Mouse (Mus musculus): ENCODE results near the gene Gpd2. TPM values are rescaled to one million over a fixed set of nuclear protein-coding genes. Genes with fewer than 3 reads are reported as not detected.

The Gpd2 gene
- total and polyA plus RNA-seq, 3 experiments = 15.7 to 20.4 (median 16.7) TPM

DNA sequence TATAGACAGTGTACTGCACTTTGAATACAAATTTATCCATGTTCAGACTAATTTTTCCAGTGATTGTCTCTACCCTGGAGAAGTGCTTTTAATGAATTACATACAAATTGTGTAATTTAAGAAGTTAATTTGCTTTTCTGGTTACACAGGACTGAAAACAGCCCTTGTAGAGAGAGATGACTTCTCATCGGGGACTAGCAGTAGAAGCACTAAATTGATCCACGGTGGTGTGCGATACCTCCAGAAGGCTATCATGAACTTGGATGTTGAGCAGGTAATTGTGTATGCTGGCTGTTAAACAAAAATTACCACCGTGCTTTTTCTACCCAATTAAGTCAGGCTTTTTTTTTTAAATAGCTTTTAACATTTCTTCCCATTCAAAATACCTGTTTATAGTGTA is 66.8 kb downstream of the Gpd2 start:
- Histone ChIP-seq H3K36me3 (replicated peaks in 1 of 2; ENCODE audit: control insufficient read depth in 1 of 2, insufficient read depth in 1 of 2, low read length in 1 of 2) (peaks cover 7 to 31% of the 10 kb centered on the region in 2 experiments), H3K4me1 (ENCODE audit: control insufficient read depth in 1 of 2, insufficient read depth in 2 of 2) (peaks cover 16 to 44% of the 10 kb centered on the region in 2 experiments), H3K9ac (ENCODE audit: insufficient read depth, low read depth) (no peak overlapping the region), H3K27ac (ENCODE audit: insufficient read depth, low read depth) (no peak overlapping the region), H3K79me2 (replicated peaks; ENCODE audit: control insufficient read depth, extremely low read depth, insufficient read depth, poor library complexity, severe bottlenecking) (no peaks in the 10 kb centered on the region), H3K4me3 (replicated peaks in 1 of 3; ENCODE audit: low read depth in 2 of 3, low read length in 2 of 3, poor library complexity in 1 of 3) (no peak overlapping the region), H3K27me3 (replicated peaks) (no peaks in the 10 kb centered on the region), H3K4me2 (ENCODE audit: insufficient read depth, low read depth, poor library complexity, severe bottlenecking) (no peak overlapping the region), H3K9me3 (replicated peaks; ENCODE audit: low read length) (no peaks in the 10 kb centered on the region)
- no peak for TF ChIP-seq JUND (conservative IDR thresholded peaks at IDR 0.05; ENCODE audit: low read depth, low read length)
- no peak for TF ChIP-seq JUN (IDR thresholded peaks at IDR 0.05; ENCODE audit: insufficient read depth, low read depth, low read length)
- no peak for TF ChIP-seq MAFK (IDR thresholded peaks at IDR 0.05; ENCODE audit: insufficient replicate concordance, low read length)
- TF ChIP-seq MXI1 (IDR thresholded peaks at IDR 0.05; ENCODE audit: low read depth, low read length) = no peak
- TF ChIP-seq POLR2AphosphoS2 (IDR thresholded peaks at IDR 0.05; ENCODE audit: low read depth, low read length) = no peak
- TF ChIP-seq KAT2A (IDR thresholded peaks at IDR 0.05; ENCODE audit: insufficient replicate concordance, low read length) = no peak
- TF ChIP-seq USF1 (IDR thresholded peaks at IDR 0.05; ENCODE audit: low read depth, low read length) = no peak
- TF ChIP-seq USF2 (conservative IDR thresholded peaks at IDR 0.05; ENCODE audit: low read depth, low read length) = no peak
- no peak for TF ChIP-seq E2F4 (IDR thresholded peaks at IDR 0.05; ENCODE audit: insufficient replicate concordance, low read depth, low read length)
- no peak for TF ChIP-seq TCF12 (IDR thresholded peaks at IDR 0.05; ENCODE audit: low read depth, low read length)
- TF ChIP-seq RCOR1 (conservative IDR thresholded peaks at IDR 0.05; ENCODE audit: low read depth, low read length) = no peak
- no peak for TF ChIP-seq SMC3 (IDR thresholded peaks at IDR 0.05; ENCODE audit: low read depth, low read length)
- no peak for TF ChIP-seq MAX (IDR thresholded peaks at IDR 0.05; ENCODE audit: low read length)
- TF ChIP-seq GABPA (IDR thresholded peaks at IDR 0.05; ENCODE audit: insufficient replicate concordance, low read depth, low read length) = no peak
- no peak for TF ChIP-seq MEF2A (IDR thresholded peaks at IDR 0.05; ENCODE audit: borderline replicate concordance, low read depth, low read length)
- TF ChIP-seq CHD1 (IDR thresholded peaks at IDR 0.05; ENCODE audit: low read depth, low read length) = no peak
- TF ChIP-seq TBP (conservative IDR thresholded peaks at IDR 0.05; ENCODE audit: low read depth, low read length) = no peak
- TF ChIP-seq MAZ (IDR thresholded peaks at IDR 0.05; ENCODE audit: low read depth, low read length) = no peak
- no peak for TF ChIP-seq UBTF (IDR thresholded peaks at IDR 0.05; ENCODE audit: low read depth, low read length)
- TF ChIP-seq IRF4 (IDR thresholded peaks at IDR 0.05; ENCODE audit: low read depth, low read length) = no peak
- DNase-seq (ENCODE audit: extremely low read depth) = no peak
- in situ Hi-C loops (cut with MboI; ENCODE audit: low pct_ligation_motif_present, low pct_unique_long_range_greater_than_20kb, low sequenced_read_pairs) (no loop called here), dilution Hi-C loops (cut with MboI; ENCODE audit: extremely low pct_ligation_motif_present, extremely low pct_unique_long_range_greater_than_20kb, low sequenced_read_pairs) (no loop called here)

- in situ Hi-C loops (cut with MboI; ENCODE audit: low pct_ligation_motif_present, low pct_unique_long_range_greater_than_20kb, low sequenced_read_pairs) = no loop called here
- no peak overlapping the region for H3K27ac ChIP-seq (ENCODE audit: insufficient read depth, low read depth)
Measured at GRCm38 (mm10) chr2:57312268-57312797, 74.9 kb downstream of the Gpd2 start.

More at GRCm38 (mm10) chr2:57312268-57312797, 74.9 kb downstream of the Gpd2 start:
- Histone ChIP-seq H3K4me1 (ENCODE audit: control insufficient read depth in 1 of 2, insufficient read depth in 2 of 2) (peaks cover 0 to 5% of the 10 kb centered on the region in 2 experiments; a peak in 1 of 4 replicates), H3K79me2 (replicated peaks; ENCODE audit: control insufficient read depth, extremely low read depth, insufficient read depth, poor library complexity, severe bottlenecking) (no peaks in the 10 kb centered on the region), H3K4me2 (ENCODE audit: insufficient read depth, low read depth, poor library complexity, severe bottlenecking) (no peak overlapping the region), H3K36me3 (replicated peaks in 1 of 2; ENCODE audit: control insufficient read depth in 1 of 2, insufficient read depth in 1 of 2, low read length in 1 of 2) (peaks cover 0 to 19% of the 10 kb centered on the region in 2 experiments), H3K9ac (ENCODE audit: insufficient read depth, low read depth) (no peak overlapping the region), H3K4me3 (replicated peaks in 1 of 3; ENCODE audit: low read depth in 2 of 3, low read length in 2 of 3, poor library complexity in 1 of 3) (no peak overlapping the region), H3K27me3 (replicated peaks) (no peaks in the 10 kb centered on the region), H3K9me3 (replicated peaks; ENCODE audit: low read length) (no peaks in the 10 kb centered on the region)
- dilution Hi-C loops (cut with MboI; ENCODE audit: extremely low pct_ligation_motif_present, extremely low pct_unique_long_range_greater_than_20kb, low sequenced_read_pairs) = no loop called here
- DNase-seq (ENCODE audit: extremely low read depth) = no peak
- TF ChIP-seq E2F4 (IDR thresholded peaks at IDR 0.05; ENCODE audit: insufficient replicate concordance, low read depth, low read length) (no peak), KAT2A (IDR thresholded peaks at IDR 0.05; ENCODE audit: insufficient replicate concordance, low read length) (no peak)
